Mouse (Mus musculus): ENCODE measurements around the gene Cfap44. TPM values are rescaled to one million over a fixed set of nuclear protein-coding genes. Genes with fewer than 3 reads are reported as not detected.

Cfap44 gene
- polyA plus RNA-seq, 1 experiment, result not detected

DNA sequence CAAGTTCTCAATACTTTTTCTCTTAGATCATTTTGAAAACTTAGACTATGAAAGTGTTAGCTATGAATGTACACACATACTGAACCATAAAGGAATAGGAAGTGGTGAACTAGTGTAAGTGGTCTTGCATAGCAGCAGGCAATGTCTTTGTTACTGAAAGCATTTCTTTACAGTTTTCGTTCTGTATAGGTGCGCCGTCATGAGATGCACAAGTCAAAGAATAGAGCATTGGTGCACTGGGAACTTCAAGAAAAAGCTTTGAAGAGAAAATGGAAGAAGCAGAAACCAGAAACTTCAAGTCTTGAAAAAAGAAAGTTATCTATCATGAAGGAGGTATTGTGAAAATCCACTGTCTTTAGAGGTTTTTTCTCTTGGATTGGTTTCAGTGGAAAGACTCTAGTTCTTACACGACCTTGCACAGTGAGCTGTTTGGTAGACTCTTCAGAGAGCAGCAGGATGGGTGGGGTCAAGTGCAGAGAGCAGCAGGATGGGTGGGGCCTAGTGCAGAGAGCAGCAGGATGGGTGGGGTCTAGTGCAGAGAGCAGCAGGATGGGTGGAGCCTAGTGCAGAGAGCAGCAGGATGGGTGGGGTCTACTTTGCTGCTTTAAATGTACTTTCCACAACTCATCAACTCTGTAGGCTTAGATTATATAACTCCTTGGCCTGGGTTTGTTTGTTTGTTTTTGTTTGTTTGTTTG, 36.9 kb upstream of the Cfap44 start:
- Histone ChIP-seq H3K27me3 (ENCODE audit: control insufficient read depth, insufficient read depth, insufficient read length) (no peaks in the 10 kb centered on the region), H3K4me2 (ENCODE audit: low read depth) (no peak overlapping the region), H3K36me3 (ENCODE audit: control insufficient read depth, insufficient read depth) (peaks cover 6% of the 10 kb centered on the region), H3K79me2 (ENCODE audit: control insufficient read depth, insufficient read depth) (no peaks in the 10 kb centered on the region), H3ac (ENCODE audit: control insufficient read depth, insufficient read length) (no peak overlapping the region), H3K4me3 (no peak overlapping the region)
- no peak for TF ChIP-seq TCF3 (IDR thresholded peaks at IDR 0.05; ENCODE audit: insufficient read length, low read depth)
- TF ChIP-seq TCF12 (IDR thresholded peaks at IDR 0.05; ENCODE audit: insufficient read depth, poor library complexity, severe bottlenecking), result no peak
- TF ChIP-seq POLR2A (IDR thresholded peaks at IDR 0.05; ENCODE audit: insufficient read length, low read depth), result no peak
- no peak for TF ChIP-seq CEBPB (IDR thresholded peaks at IDR 0.05; ENCODE audit: insufficient read depth, poor library complexity, severe bottlenecking)

DNA sequence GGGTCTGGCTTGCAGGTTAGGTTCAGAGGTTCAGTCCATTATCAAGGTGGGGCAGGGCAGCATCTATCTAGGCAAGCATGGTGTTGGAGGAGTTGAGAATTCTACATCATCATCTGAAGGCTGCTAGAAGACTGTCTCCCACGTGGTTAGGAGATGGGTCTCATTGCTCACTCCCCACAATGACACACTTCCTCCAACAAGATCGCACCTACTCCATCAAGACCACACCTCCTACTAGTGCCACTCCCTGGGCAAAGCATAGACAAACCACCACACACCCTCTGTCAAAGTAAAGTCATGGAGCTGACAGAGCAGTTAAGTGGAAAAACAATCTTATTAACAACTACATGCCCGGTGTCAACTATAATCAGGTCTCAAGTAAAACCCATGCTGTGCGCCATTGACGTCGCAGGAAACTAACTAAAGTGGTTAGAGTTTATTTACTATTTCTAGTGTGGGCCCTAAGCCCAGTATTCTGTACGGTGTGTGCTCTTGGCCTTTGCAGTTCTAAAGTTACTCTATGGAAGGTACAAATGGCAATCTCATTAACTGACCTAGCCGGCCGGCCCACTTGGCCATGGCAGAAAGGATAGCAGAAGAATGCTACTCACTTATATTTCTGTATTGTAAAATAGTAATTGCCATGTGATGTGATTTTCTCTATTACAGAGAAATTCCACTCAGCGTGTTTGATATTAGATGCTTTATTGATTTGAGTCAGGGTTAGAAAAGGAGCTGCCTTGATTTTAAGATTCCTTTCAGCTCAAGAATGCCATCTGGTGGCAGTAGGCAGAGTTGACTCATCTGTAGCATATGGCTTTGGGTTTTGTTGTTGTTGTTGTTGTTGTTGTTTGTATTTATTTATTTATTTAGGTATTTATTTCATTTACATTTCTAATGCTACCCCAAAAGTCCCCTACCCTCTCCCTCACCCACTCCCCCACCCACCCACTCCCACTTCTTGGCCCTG, 32.4 kb upstream of the Cfap44 start:
- no peak overlapping the region for H3K4me3 ChIP-seq
- H3ac ChIP-seq (ENCODE audit: control insufficient read depth, insufficient read length), result no peak overlapping the region
- TF ChIP-seq CEBPB (IDR thresholded peaks at IDR 0.05; ENCODE audit: insufficient read depth, poor library complexity, severe bottlenecking) (no peak), POLR2AphosphoS2 (IDR thresholded peaks at IDR 0.05; ENCODE audit: insufficient read length, low read depth) (no peak), E2F4 (IDR thresholded peaks at IDR 0.05; ENCODE audit: insufficient read depth) (no peak), REST (IDR thresholded peaks at IDR 0.05; ENCODE audit: insufficient read depth, insufficient read length) (no peak), MYOG (IDR thresholded peaks at IDR 0.05; ENCODE audit: control insufficient read depth in 1 of 3, insufficient read depth in 1 of 3, insufficient read length in 2 of 3, low read depth in 2 of 3) (no peak), MYOD1 (IDR thresholded peaks at IDR 0.05; ENCODE audit: control insufficient read depth in 1 of 3, insufficient read length in 2 of 3, low read depth in 2 of 3) (no peak), MAX (IDR thresholded peaks at IDR 0.05; ENCODE audit: low read depth) (no peak), USF1 (IDR thresholded peaks at IDR 0.05; ENCODE audit: low read depth) (no peak), POLR2A (IDR thresholded peaks at IDR 0.05; ENCODE audit: insufficient read length, low read depth) (no peak), TCF3 (IDR thresholded peaks at IDR 0.05; ENCODE audit: insufficient read length, low read depth) (no peak), SRF (IDR thresholded peaks at IDR 0.05; ENCODE audit: control insufficient read depth, insufficient read length, low read depth) (no peak), TCF12 (IDR thresholded peaks at IDR 0.05; ENCODE audit: insufficient read depth, poor library complexity, severe bottlenecking) (no peak)
- peaks cover 6% of the 10 kb centered on the region for H3K36me3 ChIP-seq (ENCODE audit: control insufficient read depth, insufficient read depth)
- no peaks in the 10 kb centered on the region for H3K27me3 ChIP-seq (ENCODE audit: control insufficient read depth, insufficient read depth, insufficient read length)
- no peaks in the 10 kb centered on the region for H3K79me2 ChIP-seq (ENCODE audit: control insufficient read depth, insufficient read depth)
- H3K4me2 ChIP-seq (ENCODE audit: low read depth), result no peak overlapping the region

DNA sequence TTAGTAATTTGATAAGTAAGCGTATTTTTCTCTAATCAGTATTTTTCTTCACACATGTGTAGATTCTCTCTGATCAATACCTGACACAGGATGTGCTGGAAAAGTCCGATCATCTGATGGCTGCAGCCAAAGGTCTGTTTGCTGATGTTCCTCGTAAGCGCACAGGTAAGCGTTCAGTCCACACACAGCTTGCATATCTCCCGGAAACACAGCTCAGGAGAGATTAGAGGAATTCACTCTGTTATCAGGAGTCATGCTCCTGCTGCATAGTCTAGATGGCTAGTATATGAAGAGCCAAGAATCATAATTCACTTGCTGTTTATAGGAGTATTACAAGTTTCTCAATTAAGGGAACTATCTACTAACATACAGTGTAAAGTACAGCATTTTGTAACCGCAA, 29.1 kb upstream of the Cfap44 start:
- no peak overlapping the region for H3K4me3 ChIP-seq
- H3ac ChIP-seq (ENCODE audit: control insufficient read depth, insufficient read length), result no peak overlapping the region
- no peaks in the 10 kb centered on the region for H3K27me3 ChIP-seq (ENCODE audit: control insufficient read depth, insufficient read depth, insufficient read length)
- no peak overlapping the region for H3K4me2 ChIP-seq (ENCODE audit: low read depth)
- no peak for TF ChIP-seq TCF12 (IDR thresholded peaks at IDR 0.05; ENCODE audit: insufficient read depth, poor library complexity, severe bottlenecking)
- no peak for TF ChIP-seq REST (IDR thresholded peaks at IDR 0.05; ENCODE audit: insufficient read depth, insufficient read length)
- no peak for TF ChIP-seq POLR2A (IDR thresholded peaks at IDR 0.05; ENCODE audit: insufficient read length, low read depth)
- TF ChIP-seq CEBPB (IDR thresholded peaks at IDR 0.05; ENCODE audit: insufficient read depth, poor library complexity, severe bottlenecking), result no peak
- no peak for TF ChIP-seq MYOG (IDR thresholded peaks at IDR 0.05; ENCODE audit: control insufficient read depth in 1 of 3, insufficient read depth in 1 of 3, insufficient read length in 2 of 3, low read depth in 2 of 3)
- no peak for TF ChIP-seq SRF (IDR thresholded peaks at IDR 0.05; ENCODE audit: control insufficient read depth, insufficient read length, low read depth)
- TF ChIP-seq MAX (IDR thresholded peaks at IDR 0.05; ENCODE audit: low read depth), result no peak
- no peak for TF ChIP-seq POLR2AphosphoS2 (IDR thresholded peaks at IDR 0.05; ENCODE audit: insufficient read length, low read depth)
- TF ChIP-seq TCF3 (IDR thresholded peaks at IDR 0.05; ENCODE audit: insufficient read length, low read depth), result no peak
- TF ChIP-seq USF1 (IDR thresholded peaks at IDR 0.05; ENCODE audit: low read depth), result no peak
- no peak for TF ChIP-seq E2F4 (IDR thresholded peaks at IDR 0.05; ENCODE audit: insufficient read depth)
- H3K79me2 ChIP-seq (ENCODE audit: control insufficient read depth, insufficient read depth), result no peaks in the 10 kb centered on the region
- peaks cover 8% of the 10 kb centered on the region for H3K36me3 ChIP-seq (ENCODE audit: control insufficient read depth, insufficient read depth)

DNA sequence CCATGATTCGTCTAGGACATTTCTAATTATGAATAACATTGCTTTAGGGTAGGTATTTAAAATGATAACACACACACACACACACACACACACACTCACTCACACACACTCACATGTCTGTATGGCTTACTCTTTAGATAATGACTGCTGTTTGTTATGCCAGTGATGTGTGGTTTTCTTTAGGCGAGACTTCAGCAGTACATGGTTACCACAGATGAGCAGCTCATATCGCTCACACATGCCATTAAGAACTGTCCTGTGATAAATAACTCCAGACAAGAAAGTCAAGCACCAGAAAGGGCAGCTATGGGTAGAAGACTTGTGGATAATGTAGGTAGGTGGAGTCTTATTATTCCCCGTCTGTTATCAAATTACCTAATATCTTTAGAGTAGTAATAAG, 19.1 kb upstream of the Cfap44 start:
- no peak overlapping the region for H3ac ChIP-seq (ENCODE audit: control insufficient read depth, insufficient read length)
- no peaks in the 10 kb centered on the region for H3K27me3 ChIP-seq (ENCODE audit: control insufficient read depth, insufficient read depth, insufficient read length)
- H3K36me3 ChIP-seq (ENCODE audit: control insufficient read depth, insufficient read depth), result peaks cover 16% of the 10 kb centered on the region
- no peaks in the 10 kb centered on the region for H3K79me2 ChIP-seq (ENCODE audit: control insufficient read depth, insufficient read depth)
- H3K4me2 ChIP-seq (ENCODE audit: low read depth), result no peak overlapping the region
- H3K4me3 ChIP-seq, result no peak overlapping the region
- TF ChIP-seq SRF (IDR thresholded peaks at IDR 0.05; ENCODE audit: control insufficient read depth, insufficient read length, low read depth) (no peak), TCF12 (IDR thresholded peaks at IDR 0.05; ENCODE audit: insufficient read depth, poor library complexity, severe bottlenecking) (no peak), CEBPB (IDR thresholded peaks at IDR 0.05; ENCODE audit: insufficient read depth, poor library complexity, severe bottlenecking) (no peak), E2F4 (IDR thresholded peaks at IDR 0.05; ENCODE audit: insufficient read depth) (no peak), REST (IDR thresholded peaks at IDR 0.05; ENCODE audit: insufficient read depth, insufficient read length) (no peak), POLR2A (IDR thresholded peaks at IDR 0.05; ENCODE audit: insufficient read length, low read depth) (no peak), MYOD1 (IDR thresholded peaks at IDR 0.05; ENCODE audit: control insufficient read depth in 1 of 3, insufficient read length in 2 of 3, low read depth in 2 of 3) (no peak), POLR2AphosphoS2 (IDR thresholded peaks at IDR 0.05; ENCODE audit: insufficient read length, low read depth) (no peak), MAX (IDR thresholded peaks at IDR 0.05; ENCODE audit: low read depth) (no peak), TCF3 (IDR thresholded peaks at IDR 0.05; ENCODE audit: insufficient read length, low read depth) (no peak), USF1 (IDR thresholded peaks at IDR 0.05; ENCODE audit: low read depth) (no peak)
